ENCODE assay signal across 15 mouse cellular contexts in the genomic region with DNA sequence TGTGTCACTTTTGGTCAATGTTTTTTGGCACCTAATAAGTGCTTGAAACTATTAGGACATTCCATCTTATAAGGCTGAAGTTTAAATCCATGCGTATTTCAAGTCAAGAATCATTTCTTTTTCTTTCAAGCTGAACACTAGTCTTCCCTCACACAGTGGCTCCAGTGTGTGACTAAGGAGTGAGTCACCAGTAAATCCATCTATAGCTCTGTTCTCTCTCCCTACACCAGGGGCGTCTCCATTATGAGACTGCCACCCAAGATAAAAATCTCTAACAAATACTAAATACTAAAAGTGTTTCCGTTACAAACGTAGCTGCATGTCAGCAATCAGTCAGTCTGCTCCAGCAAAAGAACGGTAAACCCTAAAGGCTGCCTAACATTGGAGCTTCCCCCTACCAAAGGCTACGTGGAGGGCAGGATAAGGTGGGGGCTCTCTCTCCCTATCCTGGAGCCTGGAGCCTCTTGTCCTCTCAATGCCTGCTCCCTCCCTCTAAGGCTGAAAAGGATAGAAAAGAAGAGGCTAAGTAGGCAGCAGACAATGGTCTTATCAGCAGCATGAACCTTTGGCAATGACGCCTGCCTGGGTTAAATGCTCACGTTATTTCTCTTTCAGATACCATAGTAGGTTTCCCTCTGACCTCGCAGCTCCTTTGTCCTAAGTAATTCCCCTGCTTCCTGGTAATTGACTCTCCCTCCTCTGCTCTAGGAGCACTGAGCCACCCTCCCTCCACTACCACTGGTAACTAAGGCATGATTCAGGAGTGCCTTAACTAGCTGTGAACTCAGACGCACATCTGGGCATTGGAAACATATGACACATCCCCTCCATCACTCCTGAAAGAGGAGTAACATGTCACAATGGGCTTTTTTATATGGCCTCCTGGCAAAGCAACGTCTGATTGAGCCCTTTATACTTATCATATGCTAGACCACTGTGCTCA.
DNase-seq lines count a peak whose midpoint lies in the region; ATAC-seq and TF ChIP-seq lines count a peak whose summit lies in the region.
"Had no signal": no experiment of that assay in that cellular context is flagged by ENCODE, and none has a peak within 500 bp of the region (broad histone marks: within the 10 kb centered on the region; RNA-seq: fewer than 3 reads in every experiment).

No protein-coding gene starts in this region.

- H3K4me2 ChIP-seq in stomach, postnatal 0 days (replicated peaks; ENCODE audit: low read depth) = no peak overlapping the region
- no peak overlapping the region for H3K4me2 ChIP-seq in neural tube, embryonic 15.5 days
- H3K4me2 ChIP-seq: hindbrain, embryonic 12.5 days; intestine, embryonic 15.5 days had no signal

- H3K9ac ChIP-seq in stomach, postnatal 0 days (ENCODE audit: low read length) = no peak overlapping the region
- H3K9ac ChIP-seq in neural tube, embryonic 15.5 days (replicated peaks) = no peak overlapping the region
- H3K9ac ChIP-seq: hindbrain, embryonic 12.5 days; intestine, embryonic 15.5 days had no signal

- 32% methylated on average over 11 of the region's 11 CpGs for WGBS in stomach, postnatal 0 days
- 70% methylated on average over 11 of the region's 11 CpGs for WGBS in hindbrain, embryonic 10.5 days
- 53% methylated on average over 11 of the region's 11 CpGs for WGBS in neural tube, embryonic 15.5 days

- H3K27me3 ChIP-seq in stomach, postnatal 0 days (ENCODE audit: control insufficient read depth, insufficient read depth, low read length) = no peaks in the 10 kb centered on the region
- no peaks in the 10 kb centered on the region for H3K27me3 ChIP-seq in hindbrain, embryonic 10.5 days (ENCODE audit: insufficient read depth, poor library complexity, severe bottlenecking)
- no peaks in the 10 kb centered on the region for H3K27me3 ChIP-seq in neural tube, embryonic 15.5 days (replicated peaks)
- H3K27me3 ChIP-seq: hindbrain, embryonic 12.5 days; intestine, embryonic 15.5 days had no signal

- H3K36me3 ChIP-seq in stomach, postnatal 0 days (ENCODE audit: control insufficient read depth, insufficient read depth, low read length) = no peaks in the 10 kb centered on the region
- peaks cover 5% of the 10 kb centered on the region; the same call in 1 of the 2 replicates for H3K36me3 ChIP-seq in hindbrain, embryonic 10.5 days
- H3K36me3 ChIP-seq in neural tube, embryonic 15.5 days = peaks cover 4% of the 10 kb centered on the region; the same call in 1 of the 2 replicates
- H3K36me3 ChIP-seq: hindbrain, embryonic 12.5 days; intestine, embryonic 15.5 days had no signal

- ATAC-seq in stomach, postnatal 0 days (ENCODE audit: low FRiP score, low TSS enrichment) = peak; percentile 94
- no peak for ATAC-seq in neural tube, embryonic 15.5 days (ENCODE audit: low FRiP score)
- ATAC-seq: forebrain, embryonic 14.5 days; intestine, embryonic 15.5 days had no signal

- TF ChIP-seq CTCF in left cerebral cortex, adult 2 months (IDR thresholded peaks at IDR 0.05) = peak; percentile 22
- TF ChIP-seq CTCF in stomach, postnatal 0 days (IDR thresholded peaks at IDR 0.05; ENCODE audit: low read depth) = peak; percentile 25

- DNase-seq in left cerebral cortex, adult 2 months (ENCODE audit: extremely low spot score in 1 of 2, low spot score in 2 of 2) = no peak
- DNase-seq in left cerebral cortex, postnatal 4 days = no peak
- peak; percentile 7 to 12 for DNase-seq in urinary bladder, adult 18-20 months (ENCODE audit: low spot score in 2 of 2)
- no peak for DNase-seq in urinary bladder, postnatal 36 days (ENCODE audit: low spot score in 2 of 2)
- DNase-seq in ZHBTc4 (ENCODE audit: low read depth, low spot score) = peak; percentile 3
- DNase-seq in stomach, postnatal 0 days (ENCODE audit: low spot score) = no peak
- no peak for DNase-seq in hindbrain, embryonic 10.5 days (ENCODE audit: low spot score)
- DNase-seq: cerebellum, postnatal 36 days; gastrocnemius, postnatal 10 days; kidney, postnatal 14 days; thymus, postnatal 25 days had no signal

- peak overlapping the region; percentile 60 for H3K27ac ChIP-seq in left cerebral cortex, adult 2 months
- H3K27ac ChIP-seq in stomach, postnatal 0 days (replicated peaks) = no peak overlapping the region
- no peak overlapping the region for H3K27ac ChIP-seq in hindbrain, embryonic 10.5 days
- no peak overlapping the region for H3K27ac ChIP-seq in neural tube, embryonic 15.5 days (replicated peaks)
- H3K27ac ChIP-seq: hindbrain, embryonic 12.5 days; intestine, embryonic 15.5 days had no signal

- no peak for TF ChIP-seq EP300 in stomach, postnatal 0 days (optimal IDR thresholded peaks at IDR 0.05)

- H3K4me3 ChIP-seq in left cerebral cortex, adult 2 months = no peak overlapping the region
- H3K4me3 ChIP-seq in stomach, postnatal 0 days (ENCODE audit: low read depth, low read length) = no peak overlapping the region
- H3K4me3 ChIP-seq in hindbrain, embryonic 10.5 days = no peak overlapping the region
- no peak overlapping the region for H3K4me3 ChIP-seq in neural tube, embryonic 15.5 days (replicated peaks)
- H3K4me3 ChIP-seq: hindbrain, embryonic 12.5 days; intestine, embryonic 15.5 days had no signal

- H3K4me1 ChIP-seq in stomach, postnatal 0 days (replicated peaks; ENCODE audit: control insufficient read depth, insufficient read depth) = peaks cover 6% of the 10 kb centered on the region; the same call in 1 of the 2 replicates
- no peaks in the 10 kb centered on the region for H3K4me1 ChIP-seq in hindbrain, embryonic 10.5 days (replicated peaks)
- H3K4me1 ChIP-seq in neural tube, embryonic 15.5 days = peaks cover 10% of the 10 kb centered on the region
- H3K4me1 ChIP-seq: hindbrain, embryonic 12.5 days; intestine, embryonic 15.5 days had no signal

- H3K9me3 ChIP-seq in stomach, postnatal 0 days (ENCODE audit: control insufficient read depth, low read length) = no peaks in the 10 kb centered on the region
- no peaks in the 10 kb centered on the region for H3K9me3 ChIP-seq in hindbrain, embryonic 10.5 days
- no peaks in the 10 kb centered on the region for H3K9me3 ChIP-seq in neural tube, embryonic 15.5 days (replicated peaks)
- H3K9me3 ChIP-seq: hindbrain, embryonic 12.5 days had no signal

- intact Hi-C loops in left cerebral cortex, adult 2 months (cut with DNase I) = no loop called here
- intact Hi-C loops in left cerebral cortex, postnatal 4 days (cut with DNase I) = no loop called here

Comparison
In these comparisons a context has a peak if more than half of its experiments do, and no peak if none do; other contexts are left out.
1. DNase-seq: peak in urinary bladder, adult 18-20 months (2 of 2) and ZHBTc4 (single experiment); none in left cerebral cortex, adult 2 months (0 of 2), left cerebral cortex, postnatal 4 days (single experiment), urinary bladder, postnatal 36 days (0 of 2), stomach, postnatal 0 days (single experiment) and hindbrain, embryonic 10.5 days (single experiment).